Mouse (Mus musculus): Measurements from ENCODE around the gene Myh3.

Myh3 gene

GRCm38 (mm10) chr11:67143065-67143464 lies 65.0 kb downstream of the Myh3 start:
- no peak for DNase-seq (ENCODE audit: extremely low read depth, low read depth)

- no peak for DNase-seq (ENCODE audit: extremely low read depth, low read depth)
Measured at GRCm38 (mm10) chr11:67143863-67144498, 65.9 kb downstream of the Myh3 start.

GRCm38 (mm10) chr11:67144559-67145265 lies 66.6 kb downstream of the Myh3 start:
- no peak for DNase-seq (ENCODE audit: extremely low read depth, low read depth)

DNA sequence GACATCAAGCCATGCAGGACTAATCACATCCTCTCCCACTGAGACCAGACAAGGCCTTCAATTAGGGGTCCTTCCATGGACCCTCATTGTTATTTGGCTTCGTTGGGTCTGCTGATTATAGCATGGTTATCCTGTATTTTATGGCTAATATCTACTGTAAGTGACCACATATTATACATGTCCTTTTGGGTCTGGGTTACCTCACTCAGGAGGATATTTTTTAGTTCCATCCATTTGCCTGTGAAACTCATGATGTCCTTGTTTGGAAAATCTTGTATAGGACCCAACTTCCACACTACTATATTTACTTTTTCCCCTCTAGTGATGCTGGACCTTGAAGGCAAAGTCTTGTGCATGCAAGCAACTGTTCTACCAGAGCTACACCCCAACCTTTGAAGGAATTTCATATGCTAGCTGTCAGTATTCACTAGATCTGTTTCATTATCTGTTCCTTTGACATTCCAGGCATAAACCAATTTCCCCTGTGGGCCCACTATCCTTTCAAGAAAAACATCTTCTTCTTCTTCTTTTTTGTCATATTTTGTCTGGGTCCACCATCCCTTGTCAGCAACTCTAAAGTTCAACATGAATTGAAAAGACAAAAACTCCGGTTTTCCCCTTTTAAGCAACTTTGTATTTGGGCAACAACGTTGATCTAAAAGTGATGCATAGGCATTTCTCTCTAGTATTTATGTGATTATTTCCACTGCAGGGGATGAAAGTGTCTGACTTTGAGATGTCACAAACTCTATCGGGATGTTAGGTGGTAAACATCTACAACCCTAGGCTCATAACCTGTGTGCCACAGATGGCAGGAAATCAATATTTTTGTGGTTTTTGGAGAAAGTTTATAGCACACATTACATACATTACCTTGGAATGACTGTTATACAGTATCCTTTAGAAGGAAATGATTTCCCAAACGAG lies 67.6 kb downstream of the Myh3 start:
- no peak for DNase-seq (ENCODE audit: extremely low read depth, low read depth)

- DNase-seq (ENCODE audit: extremely low read depth, low read depth), result no peak
Measured at GRCm38 (mm10) chr11:67146409-67147282, 68.5 kb downstream of the Myh3 start.

DNA sequence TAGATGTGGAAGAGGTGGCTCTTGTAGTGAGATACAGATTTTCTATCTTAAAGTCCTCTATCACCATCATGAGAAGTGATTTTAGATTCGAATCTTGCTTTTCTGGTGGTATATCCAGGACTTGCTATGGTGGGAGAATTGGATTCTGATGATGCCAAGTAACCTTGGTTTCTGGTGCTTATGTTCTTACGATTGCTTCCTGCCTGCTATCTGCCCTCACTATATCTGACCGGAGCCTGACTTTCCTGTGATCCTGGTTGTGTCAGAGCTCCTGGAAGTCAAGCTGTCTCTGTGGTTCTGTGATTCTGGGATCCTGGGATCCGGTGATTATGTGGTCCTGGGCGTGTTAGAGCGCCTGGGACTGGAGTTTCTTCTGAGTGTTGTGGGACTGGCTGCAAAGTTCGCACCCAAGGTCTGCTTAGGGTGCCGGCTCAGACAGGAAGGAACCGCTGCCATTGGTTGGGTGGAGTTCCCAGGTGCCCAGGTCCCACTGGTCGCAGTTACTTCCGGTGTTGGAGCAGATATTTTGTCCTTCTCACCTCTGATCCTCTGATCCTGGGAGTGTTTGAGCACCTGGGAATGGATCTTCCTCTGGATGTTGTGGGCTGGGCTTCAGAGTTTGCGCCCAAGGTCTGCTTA lies 69.3 kb downstream of the Myh3 start:
- DNase-seq (ENCODE audit: extremely low read depth, low read depth), result no peak

DNA sequence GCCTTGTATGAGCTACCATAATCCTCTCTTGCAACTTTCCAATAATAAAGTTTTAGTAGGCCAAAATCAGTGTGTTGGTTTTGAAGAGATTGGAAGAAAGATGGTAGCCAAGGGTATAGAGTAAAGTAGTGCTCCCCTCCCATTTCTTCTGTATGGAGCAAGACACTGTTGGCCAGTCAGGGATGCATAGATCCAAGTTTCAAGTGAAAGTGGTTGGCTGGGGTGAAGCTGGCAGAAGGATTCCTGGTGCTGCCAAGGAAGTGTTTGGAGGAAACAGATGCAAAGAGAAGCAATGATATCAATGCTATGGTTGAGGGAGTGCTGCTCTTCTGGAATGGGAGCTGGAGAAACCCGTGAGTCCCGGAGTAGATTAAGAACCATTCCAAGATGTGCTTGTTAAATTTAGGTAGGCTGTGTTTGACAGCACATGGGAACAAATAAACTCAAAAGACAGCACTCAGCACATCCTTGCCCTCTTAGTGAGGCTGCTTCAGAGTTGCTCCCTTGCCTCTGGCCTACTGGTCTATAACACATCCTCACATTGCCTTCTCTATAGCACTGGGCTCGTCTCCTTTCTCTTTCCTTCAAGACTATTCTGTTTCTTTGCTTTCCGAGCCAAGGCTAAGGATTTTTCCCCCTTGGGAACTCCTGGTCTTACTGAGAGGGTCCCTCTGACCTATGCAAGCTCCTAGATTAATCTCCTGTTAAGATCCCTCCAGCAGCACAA lies 70.3 kb downstream of the Myh3 start:
- DNase-seq (ENCODE audit: extremely low read depth, low read depth), result no peak

DNA sequence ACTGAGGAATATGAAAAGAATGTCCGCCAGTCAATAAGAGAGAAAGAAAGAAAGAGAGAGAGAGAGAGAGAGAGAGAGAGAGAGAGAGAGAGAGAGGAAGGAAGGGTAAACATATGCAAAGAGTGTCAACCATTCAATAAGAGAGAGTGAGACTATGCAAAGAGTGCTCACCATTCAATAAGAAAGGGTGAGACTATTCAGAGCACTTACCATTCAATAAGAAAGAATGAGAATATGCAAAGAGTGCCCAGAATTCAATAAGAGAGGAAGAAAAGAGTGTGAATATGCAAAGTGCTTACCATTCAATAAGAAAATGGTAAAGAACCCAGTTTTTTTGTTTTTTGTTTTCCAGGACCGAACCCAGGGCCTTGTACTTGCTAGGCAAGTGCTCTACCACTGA lies 72.1 kb downstream of the Myh3 start:
- DNase-seq (ENCODE audit: extremely low read depth, low read depth), result no peak

DNA sequence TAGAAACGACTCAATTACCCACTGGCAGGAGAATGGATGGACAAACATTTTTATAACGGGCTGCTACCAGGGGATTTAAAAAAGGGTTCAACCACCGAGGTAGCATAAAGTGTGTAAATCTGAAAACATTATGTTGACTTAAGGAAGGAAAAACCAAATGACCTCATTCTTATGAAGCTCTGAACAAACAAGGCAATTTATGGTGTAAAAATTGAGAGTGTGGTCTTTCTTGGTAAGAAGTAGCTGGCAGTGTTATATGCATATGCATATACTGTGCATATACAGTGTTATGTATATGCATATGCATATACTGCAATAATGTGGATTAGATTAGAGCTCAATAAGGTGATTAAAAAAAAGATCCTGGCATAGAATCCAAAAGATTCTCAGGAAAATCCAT lies 73.1 kb downstream of the Myh3 start:
- no peak for DNase-seq (ENCODE audit: extremely low read depth, low read depth)
